Mouse (Mus musculus) kidney, postnatal 36 days (tissue): ENCODE measurements around the gene Rdh8.
"Not testable (repeated sequence)": the region's sequence is repeated elsewhere in the genome, so short reads cannot be mapped to it uniquely, and the experiment has no call there.

Experiments used
- DNase-seq, 2 experiments: peaks; one replicate each; pipeline ENCODE4 v3.0.0; 2021 to 2022; ENCODE audit warnings: mixed read lengths in 2 of 2

The Rdh8 gene

GRCm38 (mm10) chr9:20818236-20818635 lies at the start of gene Rdh8:
Gene Rdh8 (plus strand): TSS chr9:20818503.
- DNase-seq, result no peak

- peak; percentile 45 to 49 for DNase-seq
Measured at GRCm38 (mm10) chr9:20781286-20781685, 37.0 kb upstream of the Rdh8 start.

DNA sequence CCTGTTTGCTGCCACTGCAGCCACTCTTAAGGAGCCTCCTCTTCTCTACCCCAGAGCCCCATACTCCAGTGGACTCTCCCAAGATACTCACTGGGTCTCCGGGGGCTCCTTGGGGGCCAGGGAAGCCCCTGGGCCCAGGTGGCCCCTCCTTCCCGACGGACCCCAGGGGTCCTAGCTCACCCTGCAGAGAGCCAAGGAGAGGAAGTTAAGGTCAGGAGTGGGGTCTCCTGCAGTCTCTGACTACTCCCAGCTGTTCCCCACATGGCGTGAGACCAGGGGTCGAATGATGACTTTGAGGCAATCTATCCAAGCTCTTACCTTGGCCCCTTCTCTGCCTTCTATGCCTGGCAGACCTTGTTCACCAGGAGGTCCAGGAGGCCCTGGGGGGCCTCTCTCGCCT lies 33.2 kb upstream of the Rdh8 start:
- DNase-seq, result no peak

GRCm38 (mm10) chr9:20787992-20788391 lies 30.3 kb upstream of the Rdh8 start:
- no peak for DNase-seq

GRCm38 (mm10) chr9:20789651-20790050 lies 28.7 kb upstream of the Rdh8 start:
- peak; percentile 8 to 23 for DNase-seq

DNA sequence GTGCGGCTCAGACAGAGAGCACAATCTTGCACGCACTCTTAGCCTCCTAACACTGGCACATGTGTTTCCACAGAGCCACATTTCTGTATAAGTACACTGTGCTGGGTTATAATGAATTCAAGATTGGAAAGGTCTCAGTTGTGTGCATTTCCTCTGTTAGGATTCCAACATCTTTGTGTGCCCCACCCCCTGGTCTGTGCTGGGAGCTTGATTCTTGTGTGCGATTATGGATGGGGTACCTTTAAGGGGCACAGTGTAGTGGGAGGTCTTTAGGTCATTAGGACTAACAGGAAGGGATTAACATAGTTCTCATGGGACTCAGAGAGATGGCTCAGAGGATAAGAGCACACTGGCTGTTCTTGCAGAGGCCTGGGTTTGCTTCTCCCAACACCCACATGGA lies 28.0 kb upstream of the Rdh8 start:
- DNase-seq, result no peak

GRCm38 (mm10) chr9:20794108-20794806 lies 24.0 kb upstream of the Rdh8 start:
- DNase-seq, result peak; percentile 18 to 39

DNA sequence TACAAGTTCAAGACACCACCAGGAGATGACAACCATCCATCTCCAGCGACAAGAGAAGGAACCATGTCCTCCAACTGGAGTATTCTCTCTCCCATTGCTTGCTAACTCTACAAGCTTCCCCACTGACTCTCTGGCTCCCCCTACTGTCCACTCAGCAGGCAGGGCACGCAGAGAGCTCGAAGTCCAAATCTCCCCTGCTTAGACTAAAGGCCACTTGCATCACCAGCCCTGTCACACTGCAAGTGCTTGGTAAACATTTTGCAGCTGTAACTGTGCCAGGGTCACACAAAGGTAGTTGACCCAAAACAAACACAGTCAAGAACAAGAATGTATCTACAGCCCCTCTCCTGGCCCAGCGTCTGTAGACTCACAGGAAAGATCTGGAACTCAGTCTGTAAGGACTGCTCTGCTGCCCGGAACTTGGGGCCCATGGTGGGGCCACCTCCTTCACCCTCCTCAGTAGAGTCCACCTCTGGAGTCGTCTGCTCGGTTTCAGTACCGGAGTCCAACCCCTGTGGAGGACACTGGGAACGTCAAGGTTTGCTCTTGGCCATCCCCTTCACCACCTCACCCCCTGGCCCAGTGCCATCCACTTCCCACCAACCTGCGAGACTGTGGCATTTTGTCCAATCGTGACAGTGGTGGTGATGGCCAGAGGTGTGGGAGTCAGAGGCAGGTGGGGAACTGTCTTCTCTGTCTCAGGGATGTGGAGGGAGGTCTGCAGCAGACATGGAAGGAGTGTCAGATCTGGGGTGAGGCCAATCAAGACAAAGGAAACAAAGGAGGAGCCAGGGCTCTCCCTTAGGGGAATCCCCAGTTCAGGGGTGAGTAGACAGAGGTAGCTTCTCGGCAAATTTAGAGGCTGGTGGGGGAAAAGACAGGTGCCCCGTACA lies 13.8 kb upstream of the Rdh8 start:
- DNase-seq, result peak; percentile 75 to 85

DNA sequence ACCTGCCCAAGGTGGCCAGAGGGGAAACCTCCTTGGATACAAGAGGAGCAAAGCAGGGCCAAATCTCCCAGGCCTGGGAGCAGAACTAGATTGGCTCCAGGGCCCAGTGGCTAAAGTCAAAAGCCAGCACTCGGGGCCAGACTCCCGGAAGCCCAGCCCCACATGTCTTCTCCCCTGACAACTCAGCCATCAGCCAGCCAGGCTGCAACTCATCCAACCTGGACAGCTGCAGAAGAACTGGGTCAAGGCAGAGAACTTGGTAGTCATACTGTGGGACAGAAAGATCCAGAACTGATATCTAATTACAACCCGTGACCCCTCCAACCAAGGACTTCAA lies 13.2 kb upstream of the Rdh8 start:
- no peak for DNase-seq

DNA sequence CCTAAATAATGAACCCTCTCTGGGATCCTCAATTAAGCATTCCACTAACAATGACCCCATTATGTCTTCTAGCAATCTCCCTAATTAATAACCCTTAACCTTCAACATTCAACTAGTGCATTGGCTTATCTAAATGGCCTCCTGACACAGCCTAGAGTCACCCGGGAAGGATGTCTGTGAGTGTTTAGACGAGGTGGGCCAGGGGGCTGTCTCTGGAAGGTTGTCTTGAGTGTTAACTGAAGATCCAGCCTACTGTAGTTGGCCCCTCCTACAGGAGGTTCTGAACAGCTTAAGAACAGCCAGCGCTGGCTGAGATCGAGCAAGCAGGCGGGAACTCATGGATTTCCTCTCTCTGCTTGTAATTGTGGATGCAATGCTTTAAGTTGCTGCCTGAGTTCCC lies 12.6 kb upstream of the Rdh8 start:
- DNase-seq, result no peak

DNA sequence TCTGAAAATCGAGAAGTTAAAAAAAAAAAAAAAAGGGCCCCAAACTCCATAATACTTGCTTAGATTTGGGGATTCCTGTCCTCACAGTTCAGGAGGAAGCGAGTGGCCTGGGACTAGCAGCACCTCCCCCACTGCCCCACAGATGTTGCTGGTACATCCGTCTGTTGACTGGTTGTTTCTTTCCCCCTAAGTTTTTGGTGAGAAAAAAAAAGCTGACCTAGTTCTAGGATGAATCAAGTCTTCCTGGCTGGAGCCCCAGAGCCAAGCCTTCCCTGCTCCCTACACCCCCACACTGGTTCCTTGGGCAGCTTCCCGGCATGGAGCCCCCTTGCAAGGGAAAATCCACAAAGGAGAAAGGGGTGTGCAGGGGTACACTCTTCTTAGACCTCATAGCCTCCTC lies 8.0 kb upstream of the Rdh8 start:
- no peak for DNase-seq

GRCm38 (mm10) chr9:20810773-20811172 lies 7.5 kb upstream of the Rdh8 start:
- no peak for DNase-seq

- DNase-seq, result peak in 1 of 2 experiments; percentile 61
Measured at GRCm38 (mm10) chr9:20812537-20813271, 5.6 kb upstream of the Rdh8 start.

GRCm38 (mm10) chr9:20814521-20815272 lies 3.6 kb upstream of the Rdh8 start, which contains the start of gene Col5a3:
Gene Col5a3 (minus strand): TSS chr9:20815067.
- peak; percentile 23 to 49 for DNase-seq

- no peak for DNase-seq
Measured at GRCm38 (mm10) chr9:20820001-20820400, 1.7 kb downstream of the Rdh8 start.

GRCm38 (mm10) chr9:20822821-20823220 lies 4.5 kb downstream of the Rdh8 start:
- no peak for DNase-seq

- no peak for DNase-seq
Measured at GRCm38 (mm10) chr9:20825781-20826180, 7.5 kb downstream of the Rdh8 start.

DNA sequence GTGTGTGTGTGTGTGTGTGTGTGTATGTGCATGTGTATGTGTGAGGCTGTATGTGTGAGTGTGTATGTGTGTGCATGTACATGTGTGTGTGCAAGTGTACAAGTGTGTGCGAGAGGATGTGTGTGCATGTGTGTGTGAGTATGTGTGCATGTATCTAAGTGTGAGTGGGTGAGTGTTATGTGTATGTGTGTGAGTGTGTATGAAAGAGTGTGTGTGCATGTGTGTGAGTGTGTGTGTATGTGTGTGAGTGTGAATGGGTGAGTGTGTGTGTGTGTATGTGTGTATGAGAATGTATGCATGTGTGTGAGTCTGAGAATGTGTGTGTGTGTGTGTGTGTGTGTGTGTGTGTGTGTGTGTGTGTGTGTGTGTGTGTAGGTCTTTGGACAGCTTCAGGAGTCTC lies 9.8 kb downstream of the Rdh8 start:
- DNase-seq, result no peak

- DNase-seq, result peak; percentile 93 to 99
Measured at GRCm38 (mm10) chr9:20830901-20831643, 12.8 kb downstream of the Rdh8 start.

DNA sequence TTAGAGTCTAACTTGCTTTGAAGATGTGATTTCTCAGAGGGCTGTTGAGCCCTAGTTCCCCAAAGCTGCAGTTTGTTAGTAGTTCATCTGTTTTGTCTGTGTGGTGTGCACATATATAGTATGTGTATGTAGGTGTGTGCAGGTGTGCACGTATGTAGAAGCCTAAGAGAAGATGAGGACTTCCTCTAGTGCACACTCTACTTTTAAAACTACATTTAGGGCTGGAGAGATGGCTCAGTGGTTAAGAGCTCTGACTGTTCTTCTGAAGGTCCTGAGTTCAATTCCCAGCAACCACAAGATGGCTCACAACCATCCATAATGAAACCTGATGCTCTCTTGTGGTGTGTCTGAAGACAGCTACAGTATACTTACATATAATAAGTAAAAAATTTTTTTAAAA lies 16.6 kb downstream of the Rdh8 start:
- DNase-seq, result no peak

DNA sequence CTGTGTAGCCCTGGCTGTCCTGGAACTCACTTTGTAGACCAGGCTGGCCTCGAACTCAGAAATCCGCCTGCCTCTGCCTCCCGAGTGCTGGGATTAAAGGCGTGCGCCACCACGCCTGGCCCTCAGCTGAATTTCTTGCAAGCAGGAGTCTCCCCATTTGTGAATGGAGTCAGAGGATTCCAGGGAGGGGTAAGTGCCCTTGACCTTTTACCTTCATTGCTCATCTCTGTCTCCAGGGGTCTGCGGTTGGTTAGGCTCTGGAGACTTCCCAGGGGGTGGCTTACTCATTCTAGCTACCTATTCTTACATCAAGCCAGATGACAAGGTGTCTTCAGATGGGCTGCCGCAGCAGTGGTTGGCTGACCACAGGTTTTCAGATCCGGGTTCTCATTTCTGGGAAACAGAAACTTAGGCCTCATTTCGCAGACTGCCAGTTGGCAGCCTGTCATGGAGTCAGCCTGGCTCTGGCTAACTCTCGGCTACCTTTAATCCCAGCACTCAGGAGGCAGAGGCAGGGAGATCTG lies 17.2 kb downstream of the Rdh8 start:
- DNase-seq, result not testable (repeated sequence)
